Mouse (Mus musculus) C2C12 (cell line): Measurements from ENCODE around the gene Bckdhb. TPM values are rescaled to one million over a fixed set of nuclear protein-coding genes. Genes with fewer than 3 reads are reported as not detected.

Source experiments
- H3K27me3 ChIP-seq: one replicate; pipeline ENCODE4 v1.6.1; 2011; ENCODE audit not compliant: control insufficient read depth, insufficient read depth, insufficient read length
- H3K36me3 ChIP-seq: one replicate; pipeline ENCODE4 v1.6.1; 2011; ENCODE audit not compliant: control insufficient read depth, insufficient read depth
- H3K4me3 ChIP-seq: one replicate; pipeline ENCODE4 v1.5.1; 2011; ENCODE audit warnings: mild to moderate bottlenecking, control low read depth; ENCODE audit not compliant: poor library complexity, insufficient read depth, severe bottlenecking
- H3K79me2 ChIP-seq: one replicate; pipeline ENCODE4 v1.6.1; 2011; ENCODE audit not compliant: control insufficient read depth, insufficient read depth
- H3K79me3 ChIP-seq: one replicate; pipeline ENCODE4 v1.6.1; 2011; ENCODE audit warnings: low read depth, control low read depth
- H3ac ChIP-seq: one replicate; pipeline ENCODE3; 2011; ENCODE audit warnings: low read depth; ENCODE audit not compliant: control insufficient read depth, insufficient read length
- CEBPB ChIP-seq: IDR thresholded peaks from one replicate; pipeline ENCODE4 v1.6.1; 2011; ENCODE audit warnings: low read depth, mild to moderate bottlenecking, control low read depth, moderate library complexity
- CTCF ChIP-seq: IDR thresholded peaks from one replicate; pipeline ENCODE4 v1.5.1; 2011; ENCODE audit not compliant: control insufficient read depth, insufficient read depth, insufficient read length
- FOSL1 ChIP-seq: IDR thresholded peaks from one replicate; pipeline ENCODE4 v1.8.0; 2011; ENCODE audit warnings: mild to moderate bottlenecking, low read length; ENCODE audit not compliant: poor library complexity, insufficient read depth, severe bottlenecking
- MAX ChIP-seq: IDR thresholded peaks from one replicate; pipeline ENCODE4 v1.6.1; 2011; ENCODE audit warnings: mild to moderate bottlenecking, control low read depth
- MYOD1 ChIP-seq: IDR thresholded peaks from one replicate; pipeline ENCODE4 v1.6.1; 2011; ENCODE audit warnings: low read depth; ENCODE audit not compliant: control insufficient read depth, insufficient read length
- MYOG ChIP-seq: IDR thresholded peaks from one replicate; pipeline ENCODE4 v1.6.1; 2011; ENCODE audit not compliant: control insufficient read depth, insufficient read length; ENCODE audit errors: extremely low read depth
- USF1 ChIP-seq: IDR thresholded peaks from one replicate; pipeline ENCODE4 v1.6.1; 2011; ENCODE audit warnings: low read depth, mild to moderate bottlenecking, control low read depth, moderate library complexity
- long read RNA-seq, 2 experiments: library from polyadenylated mRNA; unstranded; transcript quantifications; one replicate each; pipeline ENCODE4 v2.0.0; 2019 to 2020
- polyA plus RNA-seq: library from polyadenylated mRNA; unstranded; fragments of >200 nt; fragmentation: generic; extraction: Trizol; gene quantifications from one replicate; pipeline ENCODE4 v1.2.1, GENCODE M21; 2012; ENCODE audit warnings: missing spikeins

Gene Bckdhb
- polyA plus RNA-seq, result 1.8 TPM
- long read RNA-seq, experiment 1, result 0 reads
- long read RNA-seq, experiment 2, partial matches to known transcripts, result 0 of 4 reads
- long read RNA-seq, experiment 2, other reads (novel, unspliced or antisense), result 0 of 4 reads

DNA sequence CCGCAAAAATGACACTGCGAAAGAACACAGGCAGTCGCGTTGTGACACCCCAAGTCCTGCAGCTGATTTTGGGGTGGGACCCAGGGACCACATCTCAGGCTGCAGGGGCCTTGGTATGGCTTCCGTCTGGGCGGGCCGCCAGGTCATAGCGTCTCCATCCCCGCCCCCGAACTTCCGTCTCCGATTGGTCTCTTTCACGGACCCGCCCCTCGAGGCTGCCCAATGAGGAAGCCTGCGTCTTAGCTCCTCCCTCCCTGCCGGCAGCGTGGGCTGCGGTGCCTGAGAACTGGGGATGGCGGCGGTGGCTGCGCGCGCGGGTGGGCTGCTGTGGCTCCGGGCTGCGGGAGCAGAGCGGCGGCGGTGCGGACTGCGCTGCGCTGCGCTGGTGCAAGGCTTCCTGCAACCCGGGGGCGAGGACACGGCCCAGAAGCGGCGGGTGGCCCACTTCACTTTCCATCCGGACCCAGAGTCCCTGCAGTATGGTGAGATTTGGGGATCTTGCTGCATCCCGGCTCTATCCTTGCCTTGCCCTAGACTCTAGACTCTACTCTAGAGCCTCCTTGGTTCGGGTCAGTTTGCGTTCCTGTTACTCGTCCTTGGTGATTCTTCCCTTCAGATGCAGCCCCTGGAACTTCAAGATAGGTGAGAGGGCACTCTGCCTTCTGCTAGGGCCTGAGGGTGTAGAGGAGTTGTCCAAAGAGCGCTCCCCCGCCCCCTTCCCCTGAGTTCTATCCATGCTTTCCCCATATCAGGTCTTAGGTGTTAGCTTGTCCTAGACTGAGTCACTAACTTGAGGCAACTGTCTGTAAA is at the start of gene Bckdhb:
TSS of gene Bckdhb (plus strand) at position 268 of the 810 bp plus-strand sequence.
- no peaks in the 10 kb centered on the region for H3K79me2 ChIP-seq
- H3K27me3 ChIP-seq, result no peaks in the 10 kb centered on the region
- TF ChIP-seq FOSL1, result no peak
- no peak for TF ChIP-seq MYOD1
- H3ac ChIP-seq, result no peak within 1 kb of the TSS
- H3K79me3 ChIP-seq, result no peaks in the 10 kb centered on the region
- H3K4me3 ChIP-seq, result peak within 1 kb of the TSS; percentile 18
- no peaks in the 10 kb centered on the region for H3K36me3 ChIP-seq

DNA sequence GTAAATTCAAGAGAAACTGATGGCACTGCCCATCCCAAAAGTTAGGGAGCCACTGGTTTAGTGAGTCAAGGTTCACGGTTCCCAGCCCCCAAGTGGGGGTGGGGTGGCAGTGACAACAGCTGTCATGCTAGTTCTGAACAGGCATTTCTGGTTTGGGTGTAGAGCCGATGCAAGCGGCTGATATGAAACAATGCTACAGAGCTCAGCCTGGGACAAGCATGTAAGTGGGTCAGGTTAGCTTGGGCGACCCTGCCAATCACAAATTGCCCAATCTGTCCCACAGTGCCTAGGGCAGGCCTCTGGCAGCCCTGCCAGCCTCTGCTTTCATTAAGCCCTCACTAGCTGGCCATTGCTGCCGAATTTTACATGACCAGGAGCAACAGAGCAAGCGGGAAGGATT is 42.8 kb upstream of the Bckdhb start:
- TF ChIP-seq MYOG (no peak), CEBPB (no peak), USF1 (no peak), FOSL1 (no peak), CTCF (no peak), MAX (no peak), MYOD1 (no peak)
- H3K4me3 ChIP-seq, result no peak overlapping the region
- no peak overlapping the region for H3ac ChIP-seq
- H3K36me3 ChIP-seq, result no peaks in the 10 kb centered on the region
- no peaks in the 10 kb centered on the region for H3K79me3 ChIP-seq
- H3K27me3 ChIP-seq, result no peaks in the 10 kb centered on the region
- H3K79me2 ChIP-seq, result no peaks in the 10 kb centered on the region

GRCm38 (mm10) chr9:83886149-83886548 is 38.8 kb upstream of the Bckdhb start:
- H3ac ChIP-seq, result no peak overlapping the region
- no peaks in the 10 kb centered on the region for H3K27me3 ChIP-seq
- no peaks in the 10 kb centered on the region for H3K79me2 ChIP-seq
- H3K36me3 ChIP-seq, result no peaks in the 10 kb centered on the region
- H3K4me3 ChIP-seq, result no peak overlapping the region
- no peaks in the 10 kb centered on the region for H3K79me3 ChIP-seq
- TF ChIP-seq MAX, result no peak
- no peak for TF ChIP-seq CEBPB
- no peak for TF ChIP-seq CTCF
- no peak for TF ChIP-seq USF1
- TF ChIP-seq FOSL1, result no peak
- TF ChIP-seq MYOG, result no peak
- TF ChIP-seq MYOD1, result no peak

DNA sequence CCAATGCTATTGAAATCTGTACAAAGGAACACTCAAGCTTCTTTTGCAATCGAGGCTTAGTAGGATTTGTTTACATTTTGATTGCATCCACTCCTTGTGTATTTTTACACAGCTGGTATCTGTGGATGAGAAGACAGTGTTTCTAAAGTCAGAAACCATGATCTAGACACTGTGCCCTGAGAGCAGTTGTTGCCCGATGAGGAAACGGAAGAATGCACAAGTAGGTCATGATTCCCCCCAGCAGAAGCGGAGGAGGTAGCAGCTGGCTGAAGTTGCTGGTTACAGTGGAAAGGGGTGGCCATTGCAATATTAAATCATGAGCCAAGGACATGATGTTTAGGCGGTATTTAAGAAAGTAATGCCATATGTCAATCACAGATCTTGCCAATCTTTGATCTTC is 36.7 kb upstream of the Bckdhb start:
- Histone ChIP-seq H3K36me3 (no peaks in the 10 kb centered on the region), H3K79me3 (no peaks in the 10 kb centered on the region), H3K79me2 (no peaks in the 10 kb centered on the region), H3K27me3 (no peaks in the 10 kb centered on the region), H3ac (no peak overlapping the region), H3K4me3 (no peak overlapping the region)
- TF ChIP-seq MYOG (no peak), CEBPB (no peak), MYOD1 (no peak), FOSL1 (no peak), USF1 (no peak), MAX (no peak), CTCF (no peak)

- TF ChIP-seq USF1 (no peak), FOSL1 (no peak), CTCF (no peak), MYOD1 (no peak), CEBPB (no peak), MAX (no peak), MYOG (no peak)
- no peaks in the 10 kb centered on the region for H3K36me3 ChIP-seq
Observed at GRCm38 (mm10) chr9:83893073-83893472, 31.9 kb upstream of the Bckdhb start.

More at GRCm38 (mm10) chr9:83893073-83893472, 31.9 kb upstream of the Bckdhb start:
- no peak overlapping the region for H3K4me3 ChIP-seq
- no peak overlapping the region for H3ac ChIP-seq
- H3K79me3 ChIP-seq, result no peaks in the 10 kb centered on the region
- H3K27me3 ChIP-seq, result no peaks in the 10 kb centered on the region
- H3K79me2 ChIP-seq, result no peaks in the 10 kb centered on the region
